Mouse (Mus musculus) kidney, adult 10 weeks (tissue): ENCODE data around the gene Obp1a. TPM values are rescaled to one million over a fixed set of nuclear protein-coding genes. Genes with fewer than 3 reads are reported as not detected.

Experiments
- polyA plus RNA-seq: library from polyadenylated mRNA; stranded (reverse); fragments of 350-450 nt; fragmentation: Illumina TruSeq; extraction: RNeasy Lipid Tissue Mini Kit (QIAGEN cat#74804); gene quantifications from one replicate; pipeline ENCODE4 v1.2.3, GENCODE M21; 2014; ENCODE audit warnings: low read depth, low replicate concordance

The Obp1a gene
- not detected for polyA plus RNA-seq

DNA sequence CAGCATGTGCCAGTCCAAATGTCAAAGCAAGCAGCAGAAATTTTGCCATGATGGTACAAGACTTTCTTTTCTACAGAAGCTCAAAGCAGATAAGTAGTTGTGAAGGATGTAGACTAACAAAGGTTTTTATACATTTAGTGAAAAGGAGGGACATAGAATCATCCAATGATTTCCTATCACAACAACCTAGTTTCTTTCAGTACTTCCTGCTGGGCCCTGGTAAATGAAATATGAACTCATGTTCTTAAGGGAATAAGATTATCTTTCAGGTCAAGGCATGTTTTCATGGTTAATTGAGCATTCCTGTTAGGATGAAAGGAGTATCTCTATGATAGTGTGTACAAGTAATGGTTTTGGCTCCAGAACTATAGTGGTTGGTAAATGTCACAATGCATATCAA, at the start of gene Obp1a:
Gene Obp1a (minus strand): TSS at position 101 of the 400 bp plus-strand sequence.

DNA sequence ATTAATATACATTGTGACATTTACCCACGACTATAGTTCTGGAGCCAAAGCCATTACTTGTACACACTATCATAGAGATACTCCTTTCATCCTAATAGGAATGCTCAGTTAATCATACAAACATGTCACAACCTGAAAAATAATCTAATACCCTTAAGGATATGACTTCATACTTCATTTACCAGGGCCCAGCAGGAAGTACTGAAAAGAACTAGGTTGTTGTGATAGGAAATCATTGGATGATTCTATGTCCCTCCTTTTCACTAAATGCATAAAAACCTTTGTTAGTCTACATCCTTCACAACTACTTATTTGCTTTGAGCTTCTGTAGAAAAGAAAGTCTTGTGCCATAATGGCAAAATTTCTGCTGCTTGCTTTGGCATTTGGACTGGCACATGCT, 34.0 kb upstream of the Obp1a start, which contains the start of gene Gm5938:
Gene Gm5938 (plus strand): TSS at position 301 of the 400 bp plus-strand sequence.

Other genes starting within 250 kb of the Obp1a start
- gene Pbsn, start 237.8 kb downstream of the Obp1a start, polyA plus RNA-seq = not detected
- gene Gm14744, start 226.6 kb downstream of the Obp1a start, polyA plus RNA-seq = not detected
- not detected for gene 5430402E10Rik, start 166.3 kb downstream of the Obp1a start, polyA plus RNA-seq
- not detected for gene Gm5938, start 34.1 kb upstream of the Obp1a start, polyA plus RNA-seq
- gene Obp1b, start 95.4 kb upstream of the Obp1a start, polyA plus RNA-seq = not detected
- not detected for gene Gm14743, start 154.5 kb upstream of the Obp1a start, polyA plus RNA-seq